Mouse (Mus musculus): ENCODE measurements at regions not wholly inside any gene's neighbourhood (a gene's known extent, or its start where the extent isn't known, plus 50 kb on each side); places are given as distances from the start of the nearest gene placed in this dataset.

DNA sequence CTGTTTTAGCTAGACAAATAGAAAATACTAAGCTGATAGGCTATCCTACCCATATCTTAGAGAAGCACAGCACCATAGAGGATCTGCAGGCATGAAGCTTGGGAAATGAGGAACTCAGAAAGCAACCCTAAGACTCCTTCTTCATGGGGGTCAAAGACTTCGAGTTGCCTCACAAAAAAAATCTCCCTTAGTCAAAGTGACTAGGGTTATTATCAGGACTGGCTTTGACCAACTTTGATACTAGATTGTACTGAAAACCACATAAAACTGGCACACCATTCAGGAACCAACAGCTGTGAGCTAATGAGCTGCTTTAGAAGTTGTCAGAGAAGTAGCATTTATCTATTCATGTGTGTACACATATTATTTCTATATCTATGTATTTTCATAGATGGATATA is 931.2 kb upstream of the Gm7489 start:
- intact Hi-C loops (cut with DNase I; ENCODE audit: low total_unique reads): no loop called here
- no peak for DNase-seq

DNA sequence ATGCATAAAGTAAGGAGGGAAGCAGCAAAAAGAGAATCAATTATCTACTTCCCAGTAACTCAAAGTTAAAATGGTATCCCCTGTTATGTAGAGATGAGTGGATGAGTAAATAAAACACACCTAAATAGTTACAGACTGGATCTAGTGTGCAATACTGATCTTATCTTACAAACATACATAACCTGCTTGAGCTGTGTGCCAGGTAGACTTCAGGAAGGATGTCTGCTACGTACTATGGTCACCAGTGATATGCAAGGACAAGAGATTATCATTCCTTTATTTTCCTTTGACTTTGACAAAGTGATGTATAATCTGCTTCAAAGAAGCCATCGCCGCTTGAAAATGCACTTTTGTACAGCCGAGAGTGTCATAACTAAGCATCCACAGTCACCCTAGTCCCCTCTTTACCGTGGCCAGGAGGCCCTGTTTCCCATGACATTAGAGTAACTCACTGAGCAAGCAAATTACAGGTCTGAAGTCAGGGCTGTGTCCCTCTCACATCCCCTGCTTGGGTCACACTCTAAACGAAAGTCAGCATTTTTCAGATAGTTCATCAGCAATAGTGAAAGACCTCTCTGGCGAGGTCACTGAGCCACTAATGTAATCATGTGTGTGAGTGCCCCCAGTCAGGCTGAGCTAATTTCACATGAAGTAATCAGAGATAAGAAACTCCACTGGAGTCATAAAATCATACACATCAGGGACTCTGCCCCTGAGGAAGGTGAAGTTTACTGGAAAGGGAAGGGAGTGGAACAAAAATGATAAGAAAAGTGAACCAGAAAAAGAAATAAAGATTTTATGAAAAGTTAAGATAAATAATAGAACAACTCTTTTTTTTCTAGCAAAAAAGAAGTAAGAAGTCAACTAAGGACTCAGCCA is 929.8 kb upstream of the Gm7489 start:
- no peak for DNase-seq
- intact Hi-C loops (cut with DNase I; ENCODE audit: low total_unique reads): no loop called here

DNA sequence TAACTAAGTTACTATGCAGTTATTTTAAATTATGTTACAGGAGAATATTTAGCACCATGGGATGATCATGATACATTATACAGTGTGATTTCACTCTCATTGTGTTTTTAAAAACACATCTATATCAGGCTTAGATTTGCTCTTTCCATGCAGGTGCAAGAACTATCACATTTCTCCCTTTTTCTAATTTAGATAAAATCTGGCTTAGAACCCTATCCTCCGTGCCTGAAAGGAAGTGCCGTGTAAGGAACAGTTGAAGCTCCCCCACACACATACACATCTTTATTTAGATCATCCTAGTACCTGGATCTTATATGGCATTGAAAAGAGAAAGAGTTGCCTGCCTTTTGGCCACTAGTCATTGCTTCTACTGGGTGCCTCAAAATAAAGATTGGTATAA is 925.0 kb upstream of the Gm7489 start:
- no peak for DNase-seq
- intact Hi-C loops (cut with DNase I; ENCODE audit: low total_unique reads): no loop called here

DNA sequence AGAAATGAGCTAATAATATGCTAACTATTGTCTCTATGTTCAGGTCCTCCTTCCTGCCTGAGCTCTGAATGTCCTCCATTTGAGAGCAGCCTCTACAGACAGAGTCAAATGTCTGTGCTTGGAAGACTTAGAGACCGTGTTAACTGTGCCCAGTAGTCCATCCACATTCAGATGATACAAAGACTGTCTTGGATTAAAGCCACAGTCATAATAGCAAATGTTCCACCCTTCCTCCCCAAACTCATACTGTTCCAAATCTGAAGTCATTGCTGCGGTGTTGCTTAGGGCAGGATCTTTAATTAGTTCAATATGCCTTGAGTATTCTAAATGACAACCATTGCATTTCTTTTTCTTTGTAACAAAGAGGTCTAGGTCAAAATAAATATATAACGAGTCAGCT is 923.2 kb upstream of the Gm7489 start:
- intact Hi-C loops (cut with DNase I; ENCODE audit: low total_unique reads): no loop called here
- no peak for DNase-seq

DNA sequence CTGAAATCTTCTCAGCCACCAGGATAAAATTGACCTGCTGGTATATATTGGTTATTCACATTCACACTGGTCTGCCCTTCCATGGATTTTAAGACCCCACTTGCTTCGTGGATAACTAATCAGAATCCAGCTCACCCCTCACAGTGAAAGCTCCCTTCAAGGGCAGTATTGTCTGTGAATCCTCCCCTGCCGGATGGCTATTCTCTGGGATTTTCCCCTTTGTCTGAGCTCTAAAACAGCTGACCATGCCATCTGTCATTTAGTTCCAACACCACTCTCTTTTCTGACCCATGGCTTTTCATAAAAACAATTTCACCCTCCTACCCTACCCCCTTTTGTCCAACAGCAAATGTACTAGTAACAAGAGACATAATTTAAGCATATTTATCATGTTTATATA is 920.8 kb upstream of the Gm7489 start:
- DNase-seq: no peak
- intact Hi-C loops (cut with DNase I; ENCODE audit: low total_unique reads): no loop called here

DNA sequence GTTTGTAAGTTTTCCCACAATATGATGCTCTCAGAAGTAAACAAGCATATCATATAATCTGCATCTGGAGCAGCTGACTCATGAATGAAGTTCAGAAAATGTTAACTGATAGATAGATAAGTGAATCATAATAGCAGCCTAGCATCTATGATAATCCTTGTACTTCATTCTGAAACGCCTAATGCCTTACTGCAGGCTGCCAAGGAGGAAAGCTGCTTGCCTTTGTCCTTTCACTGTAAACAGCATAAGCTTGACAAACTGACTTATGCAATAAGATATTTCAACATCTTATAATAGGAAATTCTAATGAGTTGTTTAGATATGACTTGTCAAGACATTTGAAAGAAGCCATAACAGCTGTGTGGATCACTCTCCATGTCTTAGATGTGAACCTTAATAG is 920.3 kb upstream of the Gm7489 start:
- no peak for DNase-seq
- intact Hi-C loops (cut with DNase I; ENCODE audit: low total_unique reads): no loop called here

DNA sequence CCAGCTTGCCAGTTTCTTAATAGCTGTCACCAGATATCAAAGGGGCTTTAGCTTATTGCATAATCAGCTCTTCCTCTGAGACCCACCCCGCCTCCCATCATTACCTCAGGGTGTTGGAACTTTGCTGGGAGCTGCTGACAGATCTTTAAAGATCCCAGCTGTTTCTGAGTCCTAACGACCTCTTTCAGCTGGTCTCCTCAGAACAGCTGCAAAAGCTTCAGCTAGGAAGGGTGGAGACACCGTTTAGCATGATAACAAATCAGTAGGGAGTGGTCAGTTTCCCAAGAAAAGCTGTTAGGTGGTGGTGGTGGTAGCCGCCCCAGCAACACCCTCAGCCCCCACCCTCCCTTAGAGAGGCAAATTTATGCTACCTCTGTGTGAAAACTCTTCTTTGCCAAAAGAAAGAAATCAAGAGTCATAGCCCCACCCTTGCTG is 916.9 kb upstream of the Gm7489 start:
- intact Hi-C loops (cut with DNase I; ENCODE audit: low total_unique reads): no loop called here
- DNase-seq: peak; percentile 49

DNA sequence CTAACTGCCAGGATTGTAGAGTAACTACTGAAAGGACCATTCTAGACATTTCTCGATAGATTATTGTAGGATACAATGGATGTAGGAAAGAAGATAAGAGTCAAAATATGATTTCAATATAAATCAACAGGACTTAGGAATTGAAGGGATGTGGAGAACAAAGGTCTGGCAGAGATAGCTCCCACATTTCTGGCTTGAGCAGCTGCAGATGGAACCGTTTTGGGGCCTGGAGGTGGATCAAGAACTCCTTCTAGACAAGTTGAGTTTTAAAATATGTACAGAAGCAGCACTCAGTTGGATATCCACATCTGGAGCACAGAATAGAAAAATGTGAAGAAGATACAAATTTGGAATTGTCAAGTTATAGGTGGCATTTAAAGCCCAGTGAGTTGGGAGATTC is 901.9 kb upstream of the Gm7489 start:
- DNase-seq: peak; percentile 32
- intact Hi-C loops (cut with DNase I; ENCODE audit: low total_unique reads): no loop called here

DNA sequence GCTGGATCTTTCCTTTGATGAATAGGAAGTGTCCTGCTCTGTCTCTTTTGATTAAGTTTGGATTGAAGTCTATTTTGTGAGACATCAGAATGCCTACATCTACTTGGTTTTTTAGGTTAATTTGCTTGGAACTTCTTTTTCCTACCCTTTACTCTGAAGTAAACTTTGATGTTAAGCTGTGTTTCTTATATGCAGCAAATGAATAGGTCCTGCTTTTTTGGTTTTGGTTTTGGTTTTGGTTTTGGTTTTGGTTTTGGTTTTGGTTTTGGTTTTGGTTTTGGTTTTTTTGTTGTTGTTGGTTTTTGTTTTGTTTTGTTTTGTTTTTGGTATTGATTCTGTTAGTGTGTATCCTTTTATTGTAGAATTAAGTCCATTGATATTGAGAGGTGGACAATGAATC is 894.1 kb upstream of the Gm7489 start:
- DNase-seq: no peak
- intact Hi-C loops (cut with DNase I; ENCODE audit: low total_unique reads): no loop called here

DNA sequence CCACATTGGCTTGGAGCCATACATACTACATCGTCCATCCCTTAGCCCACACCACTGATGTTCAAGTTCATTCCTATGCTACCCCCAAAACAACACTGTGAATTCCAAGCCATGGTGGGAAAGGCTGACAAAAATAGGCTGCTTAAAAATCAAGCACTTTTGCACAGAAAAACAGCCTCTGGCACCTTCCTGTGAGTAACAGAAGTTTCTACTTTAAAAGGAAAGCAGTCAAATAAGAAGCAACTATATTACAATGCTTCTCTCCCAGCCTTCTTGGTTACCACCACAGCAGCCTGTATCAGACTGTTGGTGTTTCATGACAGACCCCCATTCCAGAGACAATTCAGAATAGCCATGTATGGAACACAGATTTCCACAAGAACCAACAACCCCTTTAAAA is 890.4 kb upstream of the Gm7489 start:
- no peak for DNase-seq
- intact Hi-C loops (cut with DNase I; ENCODE audit: low total_unique reads): no loop called here

DNA sequence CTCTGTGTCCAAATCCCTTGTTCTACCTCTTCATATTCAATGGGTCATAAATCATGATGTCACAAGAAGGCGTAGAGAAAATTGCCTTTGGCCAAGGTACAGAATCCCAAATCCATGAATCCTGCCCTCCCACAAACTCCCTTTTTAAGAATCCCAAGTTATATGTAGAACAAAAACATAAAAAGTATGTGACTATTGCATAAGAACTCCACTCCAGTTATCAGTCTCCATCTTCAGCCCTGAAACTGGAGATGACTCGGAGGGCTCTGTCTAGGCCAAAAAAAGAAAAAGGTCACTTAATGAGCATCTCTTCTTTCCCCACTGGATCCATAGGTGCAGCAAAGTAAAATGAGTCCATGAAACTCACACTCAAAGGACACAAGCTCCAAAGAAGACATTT is 885.5 kb upstream of the Gm7489 start:
- DNase-seq: no peak
- intact Hi-C loops (cut with DNase I; ENCODE audit: low total_unique reads): no loop called here

DNA sequence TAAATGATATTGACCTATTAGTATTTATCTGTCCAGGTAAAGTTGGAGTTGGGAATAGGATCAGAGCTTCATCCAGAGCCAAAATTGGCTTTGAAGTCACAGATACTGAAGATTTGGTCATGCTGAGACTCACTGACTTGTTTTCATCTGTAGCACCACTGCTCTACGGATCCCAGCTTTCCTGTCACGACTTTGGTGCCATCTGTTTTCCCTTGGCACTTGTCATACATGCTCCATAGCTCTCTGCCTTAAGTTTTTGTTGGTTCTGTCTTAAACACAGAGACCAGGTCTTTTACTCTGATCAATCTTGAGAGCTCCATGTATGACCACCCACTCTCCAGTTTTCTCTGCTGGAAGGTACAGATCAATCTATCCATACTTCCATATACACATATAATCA is 884.9 kb upstream of the Gm7489 start:
- intact Hi-C loops (cut with DNase I; ENCODE audit: low total_unique reads): no loop called here
- DNase-seq: no peak

DNA sequence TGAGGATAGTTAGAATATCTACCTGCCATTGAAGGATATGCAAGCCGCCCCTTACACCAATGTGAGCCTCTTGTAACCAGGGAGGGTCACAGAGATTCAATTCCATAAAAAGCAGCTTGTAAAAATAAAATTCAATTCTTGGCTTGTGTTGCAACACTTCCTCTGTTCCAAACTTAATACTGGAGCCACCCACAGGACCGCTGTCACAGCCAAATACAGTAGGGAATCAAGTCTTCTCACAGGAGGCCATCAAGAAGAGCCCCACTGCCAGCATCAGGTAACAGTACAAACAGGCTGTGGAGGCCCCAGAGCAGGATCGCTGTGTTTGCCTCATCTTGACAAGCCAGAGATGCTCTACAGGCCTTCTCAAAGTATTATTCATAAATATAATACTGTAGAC is 883.3 kb upstream of the Gm7489 start:
- DNase-seq: no peak
- intact Hi-C loops (cut with DNase I; ENCODE audit: low total_unique reads): no loop called here

DNA sequence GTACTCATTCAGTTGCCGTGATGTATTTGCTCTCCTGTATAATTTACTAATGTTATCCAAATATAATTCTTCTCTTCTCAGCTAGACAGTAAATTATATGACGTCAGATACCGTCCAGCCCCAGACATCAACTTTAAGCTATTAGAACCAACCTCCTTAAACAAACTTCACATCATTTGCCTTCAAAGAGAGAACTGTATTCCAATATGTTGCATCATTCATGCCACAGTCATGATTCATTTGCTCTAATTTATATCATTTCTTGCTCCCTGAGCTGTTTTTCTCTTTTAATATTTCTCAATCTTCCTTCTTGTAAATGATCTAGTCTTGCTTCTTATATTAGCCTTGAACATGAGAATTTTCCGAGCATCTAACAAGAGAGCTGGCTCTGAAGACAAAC is 882.7 kb upstream of the Gm7489 start:
- no peak for DNase-seq

DNA sequence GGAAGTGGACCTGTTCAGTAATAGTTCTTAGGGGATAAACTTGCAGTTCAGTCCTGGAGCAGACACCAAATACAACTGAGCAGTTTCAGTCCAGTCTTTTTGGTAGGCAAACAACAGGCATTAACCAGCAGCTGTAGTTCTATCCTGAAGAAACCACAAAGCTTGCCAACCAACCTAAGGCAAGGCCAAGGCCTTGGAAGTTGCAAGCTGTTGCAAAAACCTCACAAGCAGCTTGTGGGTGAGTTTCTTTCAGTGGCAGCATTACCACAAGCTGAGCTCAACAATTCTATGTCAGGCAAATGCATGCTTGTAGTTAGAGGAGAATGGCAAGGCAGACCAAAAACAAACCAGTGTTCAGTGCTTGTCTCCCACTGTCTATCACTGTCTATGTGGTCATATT is 880.6 kb upstream of the Gm7489 start:
- intact Hi-C loops (cut with DNase I; ENCODE audit: low total_unique reads): no loop called here
- DNase-seq: no peak

More for the DNA sequence above, 882.7 kb upstream of the Gm7489 start:
- intact Hi-C loops (cut with DNase I; ENCODE audit: low total_unique reads): no loop called here

DNA sequence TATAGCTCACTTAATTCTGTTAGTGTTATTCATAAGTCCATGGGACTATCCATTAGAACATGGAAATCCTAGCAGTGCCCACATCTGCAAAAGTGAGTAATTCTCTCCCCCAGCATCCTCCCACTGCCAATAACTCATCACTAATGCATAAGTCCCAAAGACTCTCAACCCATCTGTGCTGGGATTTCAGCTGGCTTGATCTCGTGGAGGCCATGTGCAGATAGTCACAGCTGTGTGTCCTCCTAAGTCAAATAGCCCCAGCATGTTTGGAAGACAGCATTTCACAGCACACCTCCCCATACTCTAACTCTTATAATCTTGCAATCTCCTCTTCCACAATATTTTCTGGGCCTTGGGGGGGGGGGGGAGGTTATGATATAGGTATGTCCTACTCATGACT is 877.9 kb upstream of the Gm7489 start:
- no peak for DNase-seq
- intact Hi-C loops (cut with DNase I; ENCODE audit: low total_unique reads): no loop called here

DNA sequence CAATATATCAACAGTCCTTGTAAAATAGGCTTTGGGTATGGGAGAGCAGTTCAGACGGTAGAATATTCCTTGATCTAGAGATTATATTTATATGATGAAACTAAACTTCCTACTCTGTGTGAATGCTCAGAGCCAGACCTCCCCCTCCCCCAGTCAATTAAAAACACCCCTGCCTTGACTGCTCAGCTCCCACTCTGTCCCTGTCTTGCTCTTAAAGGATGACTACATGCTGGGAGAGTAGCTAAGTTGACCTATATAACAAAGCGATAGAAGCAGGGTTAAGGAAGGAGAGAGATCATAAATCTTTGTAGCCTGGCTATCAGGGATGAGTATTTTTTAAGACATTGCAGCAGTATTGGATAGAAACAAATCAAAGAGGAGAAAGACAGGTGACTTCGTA is 875.4 kb upstream of the Gm7489 start:
- intact Hi-C loops (cut with DNase I; ENCODE audit: low total_unique reads): no loop called here
- no peak for DNase-seq
